In genomic region chr12:25926367-25926766, GRCm38 (mm10) we compare ENCODE assay signal across 11 mouse cellular contexts.
DNase-seq lines count a peak whose midpoint lies in the region; ATAC-seq lines count a peak whose summit lies in the region.
"Had no signal": no experiment of that assay in that cellular context is flagged by ENCODE, and none has a peak within 500 bp of the region (broad histone marks: within the 10 kb centered on the region; RNA-seq: fewer than 3 reads in every experiment).

No protein-coding gene starts in this region.

- no peaks in the 10 kb centered on the region for H3K27me3 ChIP-seq in forebrain, embryonic 13.5 days
- H3K27me3 ChIP-seq in forebrain, embryonic 10.5 days (ENCODE audit: poor library complexity, severe bottlenecking), result no peaks in the 10 kb centered on the region
- H3K27me3 ChIP-seq in midbrain, embryonic 15.5 days (replicated peaks), result no peaks in the 10 kb centered on the region
- H3K27me3 ChIP-seq in midbrain, embryonic 11.5 days (ENCODE audit: control insufficient read depth, insufficient read depth, low read length), result no peaks in the 10 kb centered on the region
- H3K27me3 ChIP-seq in kidney, embryonic 14.5 days (ENCODE audit: control insufficient read depth, insufficient read depth, low read length), result no peaks in the 10 kb centered on the region

- H3K9me3 ChIP-seq in forebrain, embryonic 13.5 days (replicated peaks), result no peaks in the 10 kb centered on the region
- no peaks in the 10 kb centered on the region for H3K9me3 ChIP-seq in forebrain, embryonic 10.5 days
- no peaks in the 10 kb centered on the region for H3K9me3 ChIP-seq in midbrain, embryonic 15.5 days
- no peaks in the 10 kb centered on the region for H3K9me3 ChIP-seq in midbrain, embryonic 11.5 days (ENCODE audit: control insufficient read depth, low read length)
- no peaks in the 10 kb centered on the region for H3K9me3 ChIP-seq in kidney, embryonic 14.5 days (ENCODE audit: control insufficient read depth, low read length)

- peak overlapping the region; percentile 63 for H3K27ac ChIP-seq in forebrain, embryonic 13.5 days
- H3K27ac ChIP-seq in forebrain, embryonic 10.5 days, result no peak overlapping the region
- H3K27ac ChIP-seq in midbrain, embryonic 15.5 days, result 0 out of 2 replicates have a peak overlapping the region, but pooled peaks have one; percentile 8
- H3K27ac ChIP-seq in midbrain, embryonic 11.5 days (ENCODE audit: low read depth, low read length), result no peak overlapping the region
- H3K27ac ChIP-seq in kidney, embryonic 14.5 days (ENCODE audit: low read depth, low read length), result no peak overlapping the region

- no peak for DNase-seq in forebrain, embryonic 10.5 days (ENCODE audit: extremely low spot score, low spot score)
- DNase-seq in midbrain, embryonic 11.5 days (ENCODE audit: low spot score, missing footprints), result no peak
- DNase-seq in layer of hippocampus, adult 8-10 months (ENCODE audit: low spot score in 2 of 2), result peak; percentile 23 to 55
- no peak for DNase-seq in gastrocnemius, adult 8-10 months (ENCODE audit: low spot score in 2 of 2)
- DNase-seq in c-Kit-positive CD71-positive TER-119-positive erythroid progenitor cells, embryonic 14.5 days (ENCODE audit: low spot score), result no peak
- DNase-seq: adrenal gland, adult 2 months; cerebellum, adult 9-10 months; liver, postnatal 0 days had no signal

- H3K4me1 ChIP-seq in forebrain, embryonic 13.5 days, result peaks cover 24% of the 10 kb centered on the region
- peaks cover 16% of the 10 kb centered on the region for H3K4me1 ChIP-seq in forebrain, embryonic 10.5 days
- peaks cover 8% of the 10 kb centered on the region; the same call in 1 of the 2 replicates for H3K4me1 ChIP-seq in midbrain, embryonic 15.5 days
- H3K4me1 ChIP-seq in midbrain, embryonic 11.5 days (ENCODE audit: control insufficient read depth, insufficient read depth, low read length), result no peaks in the 10 kb centered on the region; the same call in 1 of the 2 replicates
- 0 out of 2 replicates have a peak, but pooled peaks cover 3% of the 10 kb centered on the region for H3K4me1 ChIP-seq in kidney, embryonic 14.5 days (ENCODE audit: control insufficient read depth, insufficient read depth, low read length)

- 21% methylated on average over 5 of the region's 5 CpGs for WGBS in forebrain, embryonic 13.5 days
- WGBS in forebrain, embryonic 10.5 days, result 41% methylated on average over 5 of the region's 5 CpGs
- 46% methylated on average over 5 of the region's 5 CpGs for WGBS in midbrain, embryonic 15.5 days
- 61% methylated on average over 5 of the region's 5 CpGs for WGBS in midbrain, embryonic 11.5 days
- WGBS in kidney, embryonic 14.5 days, result 23% methylated on average over 5 of the region's 5 CpGs

- no peak overlapping the region for H3K4me3 ChIP-seq in forebrain, embryonic 13.5 days
- no peak overlapping the region for H3K4me3 ChIP-seq in forebrain, embryonic 10.5 days
- no peak overlapping the region for H3K4me3 ChIP-seq in midbrain, embryonic 15.5 days
- H3K4me3 ChIP-seq in midbrain, embryonic 11.5 days (ENCODE audit: low read depth, low read length), result no peak overlapping the region
- no peak overlapping the region for H3K4me3 ChIP-seq in kidney, embryonic 14.5 days (ENCODE audit: low read length)

- H3K4me2 ChIP-seq in forebrain, embryonic 13.5 days, result no peak overlapping the region
- no peak overlapping the region for H3K4me2 ChIP-seq in midbrain, embryonic 15.5 days
- no peak overlapping the region for H3K4me2 ChIP-seq in midbrain, embryonic 11.5 days
- H3K4me2 ChIP-seq in kidney, embryonic 14.5 days (replicated peaks; ENCODE audit: low read depth, low read length), result no peak overlapping the region

- 0 out of 2 replicates have a peak overlapping the region, but pooled peaks have one; percentile 21 for H3K9ac ChIP-seq in forebrain, embryonic 13.5 days
- no peak overlapping the region for H3K9ac ChIP-seq in midbrain, embryonic 15.5 days
- H3K9ac ChIP-seq in midbrain, embryonic 11.5 days (ENCODE audit: low read length), result no peak overlapping the region
- no peak overlapping the region for H3K9ac ChIP-seq in kidney, embryonic 14.5 days (ENCODE audit: low read depth, low read length)
- H3K9ac ChIP-seq: liver, postnatal 0 days had no signal

- no peaks in the 10 kb centered on the region for H3K36me3 ChIP-seq in forebrain, embryonic 13.5 days (ENCODE audit: poor library complexity, severe bottlenecking)
- no peaks in the 10 kb centered on the region for H3K36me3 ChIP-seq in forebrain, embryonic 10.5 days (replicated peaks)
- H3K36me3 ChIP-seq in midbrain, embryonic 15.5 days (replicated peaks), result no peaks in the 10 kb centered on the region
- H3K36me3 ChIP-seq in midbrain, embryonic 11.5 days (ENCODE audit: control insufficient read depth, insufficient read depth, low read length), result no peaks in the 10 kb centered on the region
- no peaks in the 10 kb centered on the region for H3K36me3 ChIP-seq in kidney, embryonic 14.5 days (ENCODE audit: control insufficient read depth, insufficient read depth, low read length)

- ATAC-seq in forebrain, embryonic 13.5 days, result peak; percentile 68; the same call in 1 of the 2 replicates
- ATAC-seq in midbrain, embryonic 15.5 days (replicated peaks), result no peak
- no peak for ATAC-seq in midbrain, embryonic 11.5 days (ENCODE audit: low FRiP score)
- no peak for ATAC-seq in kidney, embryonic 14.5 days (ENCODE audit: low FRiP score, low TSS enrichment)
- ATAC-seq: liver, postnatal 0 days had no signal

Comparison
In these comparisons a context has a peak if more than half of its experiments do, and no peak if none do; other contexts are left out.
1. H3K27ac ChIP-seq: peak in forebrain, embryonic 13.5 days (single experiment) and midbrain, embryonic 15.5 days (single experiment); none in forebrain, embryonic 10.5 days (single experiment), midbrain, embryonic 11.5 days (single experiment) and kidney, embryonic 14.5 days (single experiment).
2. DNase-seq: peak in layer of hippocampus, adult 8-10 months (2 of 2); none in forebrain, embryonic 10.5 days (single experiment), midbrain, embryonic 11.5 days (single experiment), gastrocnemius, adult 8-10 months (0 of 2) and c-Kit-positive CD71-positive TER-119-positive erythroid progenitor cells, embryonic 14.5 days (single experiment).